Mouse (Mus musculus) mesoderm, embryonic 11.5 days (tissue): ENCODE measurements around the gene Epo.

Experiments
- DNase-seq: peaks from one replicate; pipeline ENCODE4 v3.0.0-alpha.2; 2012; ENCODE audit warnings: low read depth, low spot score

Gene Epo

GRCm38 (mm10) chr5:137476964-137477363, 56.1 kb downstream of the Epo start, which contains the start of gene Zan:
Gene Zan (minus strand): TSS chr5:137477064.
- no peak for DNase-seq

- DNase-seq = no peak
Observed at GRCm38 (mm10) chr5:137474351-137474750, 58.7 kb downstream of the Epo start.

DNA sequence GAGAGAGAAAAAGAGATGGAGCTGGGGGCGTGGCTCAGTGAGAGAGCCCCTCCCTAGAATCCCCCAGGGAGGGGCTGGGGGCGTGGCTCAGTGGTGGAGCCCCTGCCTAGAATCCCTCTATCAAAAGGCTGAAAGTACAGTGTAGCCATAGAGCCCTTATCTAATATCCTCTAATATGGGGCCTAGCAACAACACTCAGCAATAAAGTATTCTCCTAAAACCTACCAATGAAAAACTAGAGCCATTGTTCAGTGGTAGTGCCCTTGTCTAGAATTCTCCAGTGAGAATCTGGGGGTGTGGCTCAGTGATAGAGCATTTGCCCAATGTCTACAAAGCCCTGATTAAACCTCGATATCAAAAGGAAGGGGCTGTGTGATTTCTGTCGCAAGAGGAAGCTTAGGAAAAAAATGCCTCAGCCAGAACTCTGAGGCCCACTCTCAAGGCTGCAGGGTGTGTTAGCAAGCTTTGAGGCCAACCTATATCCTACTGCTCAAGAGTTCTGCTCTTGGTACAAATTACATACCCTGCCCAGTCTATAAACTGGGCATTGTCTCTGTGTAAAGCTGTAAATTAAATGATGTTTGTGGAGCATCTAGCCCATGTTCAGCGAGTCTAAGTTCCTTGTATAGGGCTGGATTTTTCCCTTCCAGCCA, 60.7 kb downstream of the Epo start:
- no peak for DNase-seq

GRCm38 (mm10) chr5:137466946-137467345, 66.1 kb downstream of the Epo start:
- DNase-seq = no peak

- no peak for DNase-seq
Observed at GRCm38 (mm10) chr5:137465049-137465448, 68.0 kb downstream of the Epo start.

- no peak for DNase-seq
Observed at GRCm38 (mm10) chr5:137455866-137456591, 77.0 kb downstream of the Epo start.

GRCm38 (mm10) chr5:137455206-137455605, 77.8 kb downstream of the Epo start:
- no peak for DNase-seq

DNA sequence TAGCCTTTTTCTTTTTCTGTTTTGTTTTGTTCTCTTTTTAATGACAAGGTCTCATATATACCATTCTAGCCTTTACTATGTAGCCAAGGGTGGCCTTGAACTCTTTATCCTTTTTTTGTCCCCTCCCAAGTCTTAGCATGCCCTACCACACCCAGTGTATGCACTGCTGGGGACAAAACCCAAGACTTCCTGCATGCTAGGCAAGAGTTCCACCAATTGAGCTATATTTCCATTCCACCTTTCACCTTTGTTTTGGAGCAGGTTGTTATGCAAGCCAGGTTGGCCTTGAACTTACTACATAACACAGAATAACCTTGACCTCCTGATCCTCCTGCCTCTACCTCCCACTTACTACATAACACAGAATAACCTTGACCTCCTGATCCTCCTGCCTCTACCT, 87.5 kb downstream of the Epo start:
- DNase-seq = no peak

DNA sequence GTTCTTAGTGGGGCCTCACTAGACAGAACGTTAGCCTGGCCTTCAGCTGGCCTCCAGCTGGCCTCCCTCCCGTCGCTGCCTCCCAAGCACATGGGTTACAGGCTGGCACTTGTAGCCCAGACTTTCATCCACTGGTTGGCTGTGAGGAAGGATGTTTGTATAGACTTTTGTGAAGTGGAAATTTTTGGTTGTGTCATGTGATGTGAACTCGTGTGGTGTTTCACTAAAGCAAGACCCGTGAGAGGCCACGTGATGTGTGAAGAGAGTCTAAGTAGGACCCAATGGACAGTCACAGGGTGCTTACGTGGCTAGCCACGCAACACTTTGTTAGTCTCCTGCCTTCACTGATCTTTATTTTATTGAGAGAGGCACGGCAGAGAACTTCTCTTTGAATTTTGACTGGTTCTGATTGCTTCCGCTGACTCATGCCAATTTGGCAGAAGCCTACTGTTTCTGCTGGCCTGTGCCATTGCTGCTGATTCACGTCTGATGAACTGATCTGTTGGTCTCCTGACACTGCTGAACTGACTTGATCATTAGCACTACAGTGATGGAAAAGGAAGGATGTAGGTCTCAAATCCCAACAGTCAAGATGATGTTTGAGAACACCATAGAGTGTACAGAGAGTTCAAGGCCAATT, 92.7 kb downstream of the Epo start:
- DNase-seq = no peak

DNA sequence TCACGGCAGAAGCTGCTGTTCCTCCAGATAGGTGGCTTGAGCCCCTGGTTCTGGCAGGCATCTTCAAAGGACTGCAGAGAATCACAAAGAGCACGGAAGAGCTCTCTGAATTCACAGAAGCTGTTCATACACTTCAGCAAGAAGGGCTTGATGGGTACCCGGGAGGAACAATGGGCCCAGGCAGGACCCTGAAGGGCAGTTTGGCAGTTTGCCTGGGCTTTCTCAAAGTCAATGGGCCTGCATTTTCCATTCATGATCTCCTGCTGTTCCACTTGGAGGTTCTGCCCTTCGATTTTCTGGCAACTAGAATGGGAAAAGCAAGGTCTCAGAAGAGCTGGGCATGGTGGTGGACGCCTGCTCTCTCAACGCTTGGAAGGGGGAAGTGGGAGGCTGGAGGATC, 99.2 kb downstream of the Epo start:
- no peak for DNase-seq
